14 mouse cellular contexts compared by ENCODE assay signal in genomic region chr8:96151065-96151472, GRCm38 (mm10).
DNase-seq lines count a peak whose midpoint lies in the region; ATAC-seq and TF ChIP-seq lines count a peak whose summit lies in the region.
"Had no signal": no experiment of that assay in that cellular context is flagged by ENCODE, and none has a peak within 500 bp of the region (broad histone marks: within the 10 kb centered on the region; RNA-seq: fewer than 3 reads in every experiment).

No protein-coding gene starts in this region.

- 26% methylated on average over 16 of the region's 16 CpGs for whole genome bisulfite sequencing in heart, embryonic 16.5 days
- WGBS in heart, postnatal 0 days, result 18% methylated on average over 16 of the region's 16 CpGs
- whole genome bisulfite sequencing in forebrain, embryonic 10.5 days, result 86% methylated on average over 16 of the region's 16 CpGs
- WGBS in stomach, postnatal 0 days, result 67% methylated on average over 16 of the region's 16 CpGs

- H3K27me3 ChIP-seq in heart, embryonic 16.5 days (ENCODE audit: control insufficient read depth, insufficient read depth, low read length), result no peaks in the 10 kb centered on the region
- H3K27me3 ChIP-seq in heart, postnatal 0 days (ENCODE audit: control insufficient read depth, insufficient read depth, low read length), result no peaks in the 10 kb centered on the region
- H3K27me3 ChIP-seq in forebrain, embryonic 10.5 days (ENCODE audit: poor library complexity, severe bottlenecking), result no peaks in the 10 kb centered on the region
- H3K27me3 ChIP-seq in stomach, postnatal 0 days (ENCODE audit: control insufficient read depth, insufficient read depth, low read length), result no peaks in the 10 kb centered on the region
- H3K27me3 ChIP-seq: limb, embryonic 13.5 days had no signal

- no peaks in the 10 kb centered on the region for H3K36me3 ChIP-seq in heart, embryonic 16.5 days (ENCODE audit: control insufficient read depth, insufficient read depth)
- H3K36me3 ChIP-seq in heart, postnatal 0 days (replicated peaks; ENCODE audit: control insufficient read depth, insufficient read depth, low read length), result no peaks in the 10 kb centered on the region
- no peaks in the 10 kb centered on the region for H3K36me3 ChIP-seq in forebrain, embryonic 10.5 days (replicated peaks)
- no peaks in the 10 kb centered on the region for H3K36me3 ChIP-seq in stomach, postnatal 0 days (ENCODE audit: control insufficient read depth, insufficient read depth, low read length)
- H3K36me3 ChIP-seq: limb, embryonic 13.5 days had no signal

- no peak for DNase-seq in heart, postnatal 25 days (ENCODE audit: low spot score)
- DNase-seq in heart, postnatal 0 days (ENCODE audit: low spot score), result no peak
- DNase-seq in right cerebral cortex, adult 2 months (ENCODE audit: low spot score in 2 of 2), result peak; percentile 63 to 73
- DNase-seq in forebrain, embryonic 10.5 days (ENCODE audit: extremely low spot score, low spot score), result no peak
- DNase-seq in kidney, postnatal 10 days, result no peak
- no peak for DNase-seq in stomach, postnatal 0 days (ENCODE audit: low spot score)
- DNase-seq: adrenal gland, adult 8-10 months; gastrocnemius, postnatal 25 days; lung, embryonic 14.5 days had no signal

- H3K4me1 ChIP-seq in heart, embryonic 16.5 days (ENCODE audit: control insufficient read depth, insufficient read depth, low read length), result no peaks in the 10 kb centered on the region
- no peaks in the 10 kb centered on the region for H3K4me1 ChIP-seq in cortical plate, adult 2 months (ENCODE audit: control insufficient read depth, insufficient read depth, low read length)
- H3K4me1 ChIP-seq in heart, postnatal 0 days (ENCODE audit: control insufficient read depth, insufficient read depth), result no peaks in the 10 kb centered on the region
- H3K4me1 ChIP-seq in forebrain, embryonic 10.5 days, result no peaks in the 10 kb centered on the region
- no peaks in the 10 kb centered on the region for H3K4me1 ChIP-seq in stomach, postnatal 0 days (replicated peaks; ENCODE audit: control insufficient read depth, insufficient read depth)
- H3K4me1 ChIP-seq: limb, embryonic 13.5 days had no signal

- no peak overlapping the region for H3K4me3 ChIP-seq in heart, embryonic 16.5 days (ENCODE audit: low read length)
- 0 out of 2 replicates have a peak overlapping the region, but pooled peaks have one; percentile 2 for H3K4me3 ChIP-seq in cortical plate, adult 2 months (ENCODE audit: insufficient read depth, low read length)
- 0 out of 2 replicates have a peak overlapping the region, but pooled peaks have one; percentile 5 for H3K4me3 ChIP-seq in heart, postnatal 0 days (ENCODE audit: low read depth, low read length)
- H3K4me3 ChIP-seq in forebrain, embryonic 10.5 days, result no peak overlapping the region
- H3K4me3 ChIP-seq in stomach, postnatal 0 days (ENCODE audit: low read depth, low read length), result no peak overlapping the region
- H3K4me3 ChIP-seq: limb, embryonic 13.5 days; myocyte had no signal

- ATAC-seq in heart, embryonic 16.5 days (replicated peaks; ENCODE audit: extremely low read depth, insufficient read depth, low FRiP score), result peak; percentile 23; the same call in 1 of the 2 replicates
- ATAC-seq in heart, postnatal 0 days (ENCODE audit: insufficient read depth, low read depth), result no peak
- ATAC-seq in stomach, postnatal 0 days (ENCODE audit: low FRiP score, low TSS enrichment), result no peak

- H3K4me2 ChIP-seq in heart, embryonic 16.5 days (ENCODE audit: low read depth, low read length), result peak overlapping the region; percentile 56
- peak overlapping the region; percentile 40 for H3K4me2 ChIP-seq in heart, postnatal 0 days (ENCODE audit: low read depth, low read length)
- H3K4me2 ChIP-seq in stomach, postnatal 0 days (replicated peaks; ENCODE audit: low read depth), result no peak overlapping the region
- H3K4me2 ChIP-seq: limb, embryonic 13.5 days; lung, embryonic 14.5 days had no signal

- TF ChIP-seq EP300 in heart, postnatal 0 days (IDR thresholded peaks at IDR 0.05; ENCODE audit: low read depth), result no peak
- TF ChIP-seq EP300 in stomach, postnatal 0 days (optimal IDR thresholded peaks at IDR 0.05), result no peak

- TF ChIP-seq CTCF in cortical plate, adult 2 months (IDR thresholded peaks at IDR 0.05; ENCODE audit: extremely low read depth, insufficient read depth, low read length), result no peak
- no peak for TF ChIP-seq CTCF in heart, postnatal 0 days (IDR thresholded peaks at IDR 0.05; ENCODE audit: low read depth)
- no peak for TF ChIP-seq CTCF in stomach, postnatal 0 days (IDR thresholded peaks at IDR 0.05; ENCODE audit: low read depth)

- H3K9me3 ChIP-seq in heart, embryonic 16.5 days (replicated peaks; ENCODE audit: control insufficient read depth, low read length), result no peaks in the 10 kb centered on the region
- H3K9me3 ChIP-seq in heart, postnatal 0 days (replicated peaks; ENCODE audit: control insufficient read depth, low read length), result no peaks in the 10 kb centered on the region
- no peaks in the 10 kb centered on the region for H3K9me3 ChIP-seq in forebrain, embryonic 10.5 days
- no peaks in the 10 kb centered on the region for H3K9me3 ChIP-seq in stomach, postnatal 0 days (ENCODE audit: control insufficient read depth, low read length)
- H3K9me3 ChIP-seq: limb, embryonic 13.5 days had no signal

- intact Hi-C loops in heart, postnatal 25 days (cut with DNase I), result no loop called here

- H3K9ac ChIP-seq in heart, embryonic 16.5 days (ENCODE audit: low read length), result no peak overlapping the region
- H3K9ac ChIP-seq in heart, postnatal 0 days (replicated peaks; ENCODE audit: low read depth, low read length), result no peak overlapping the region
- H3K9ac ChIP-seq in stomach, postnatal 0 days (ENCODE audit: low read length), result no peak overlapping the region
- H3K9ac ChIP-seq: limb, embryonic 13.5 days; lung, embryonic 14.5 days had no signal

- TF ChIP-seq POLR2A in cortical plate, adult 2 months (IDR thresholded peaks at IDR 0.05; ENCODE audit: extremely low read depth, insufficient read depth, low read length), result no peak

- no peak overlapping the region for H3K27ac ChIP-seq in heart, embryonic 16.5 days (ENCODE audit: low read length)
- no peak overlapping the region for H3K27ac ChIP-seq in cortical plate, adult 2 months (ENCODE audit: insufficient read depth, low read length)
- no peak overlapping the region for H3K27ac ChIP-seq in heart, postnatal 0 days (ENCODE audit: low read depth)
- H3K27ac ChIP-seq in forebrain, embryonic 10.5 days, result no peak overlapping the region
- no peak overlapping the region for H3K27ac ChIP-seq in stomach, postnatal 0 days (replicated peaks)
- H3K27ac ChIP-seq: kidney, postnatal 0 days; limb, embryonic 13.5 days had no signal

Comparison
In these comparisons a context has a peak if more than half of its experiments do, and no peak if none do; other contexts are left out.
1. H3K4me3 ChIP-seq: peak in cortical plate, adult 2 months (single experiment) and heart, postnatal 0 days (single experiment); none in heart, embryonic 16.5 days (single experiment), forebrain, embryonic 10.5 days (single experiment) and stomach, postnatal 0 days (single experiment).
2. DNase-seq: peak in right cerebral cortex, adult 2 months (2 of 2); none in heart, postnatal 25 days (single experiment), heart, postnatal 0 days (single experiment), forebrain, embryonic 10.5 days (single experiment), kidney, postnatal 10 days (single experiment) and stomach, postnatal 0 days (single experiment).